ENCODE assay signal across 2 mouse cellular contexts in genomic region chr1:143684849-143685248, GRCm38 (mm10).
TF ChIP-seq lines count a peak whose summit lies in the region.

No protein-coding gene starts in this region.

TF ChIP-seq in CH12.LX, 34 proteins besides CTCF, POLR2A, EP300 and RAD21 (continued from another document):
- TF ChIP-seq MAZ (IDR thresholded peaks at IDR 0.05; ENCODE audit: low read depth, low read length): no peak

TF ChIP-seq in ES-E14, 5 proteins besides CTCF, POLR2A, EP300 and RAD21 (continued from another document):
- TF ChIP-seq HCFC1 (IDR thresholded peaks at IDR 0.05; ENCODE audit: borderline replicate concordance, insufficient read depth, low read length) (no peak), CHD2 (IDR thresholded peaks at IDR 0.05; ENCODE audit: low read depth, low read length) (no peak), MAFK (IDR thresholded peaks at IDR 0.05; ENCODE audit: insufficient read depth, low read depth, low read length) (peak; percentile 67), ZNF384 (IDR thresholded peaks at IDR 0.05; ENCODE audit: low read depth, low read length) (no peak)
